Mouse (Mus musculus): ENCODE data around the gene Paip2b.

DNA sequence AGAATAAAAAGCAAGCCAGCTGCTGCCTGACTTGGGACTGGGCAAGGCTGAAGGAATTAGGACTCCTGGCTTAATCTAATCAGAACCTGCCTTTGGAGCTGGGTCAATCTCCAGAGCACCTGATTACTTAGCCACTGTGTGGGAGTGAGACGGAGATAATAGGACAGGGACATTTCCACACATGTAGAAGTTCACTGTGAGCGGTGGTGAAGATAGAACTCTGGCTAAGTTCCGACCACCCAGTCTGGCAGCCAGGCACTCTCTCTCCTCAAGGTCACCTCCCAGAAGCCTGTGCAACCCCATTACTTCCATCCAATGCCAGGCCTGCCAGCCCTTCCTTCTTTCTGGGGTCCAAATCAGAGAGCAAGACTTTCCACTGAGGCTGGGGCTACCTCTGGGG is 64.6 kb downstream of the Paip2b start:
- no peak for TF ChIP-seq ZC3H11A (IDR thresholded peaks at IDR 0.05; ENCODE audit: low read depth, low read length)
- no peak for TF ChIP-seq MAX (IDR thresholded peaks at IDR 0.05; ENCODE audit: low read length)
- no peak for TF ChIP-seq GATA1 (IDR thresholded peaks at IDR 0.05; ENCODE audit: low read depth, low read length)
- TF ChIP-seq POLR2AphosphoS2 (IDR thresholded peaks at IDR 0.05; ENCODE audit: low read length): no peak
- TF ChIP-seq CTCF (IDR thresholded peaks at IDR 0.05 in 2 of 3, conservative IDR thresholded peaks at IDR 0.05 in 1 of 3; ENCODE audit: control insufficient read depth in 1 of 3, insufficient read depth in 1 of 3, low read depth in 2 of 3, low read length in 3 of 3, poor library complexity in 1 of 3, severe bottlenecking in 1 of 3): no peak
- no peak for TF ChIP-seq ZKSCAN1 (IDR thresholded peaks at IDR 0.05; ENCODE audit: low read depth, low read length)
- TF ChIP-seq JUND (IDR thresholded peaks at IDR 0.05; ENCODE audit: low read depth, low read length): no peak
- no peak for TF ChIP-seq MAFK (IDR thresholded peaks at IDR 0.05; ENCODE audit: borderline replicate concordance, low read depth, low read length)

All from MEL (cell line).